Mouse (Mus musculus): Measurements from ENCODE around the gene Gm45208.
"Not testable (repeated sequence)": the region's sequence is repeated elsewhere in the genome, so short reads cannot be mapped to it uniquely, and the experiment has no call there.

Gene Gm45208

GRCm38 (mm10) chrX:7727176-7727575 is 5.1 kb downstream of the Gm45208 start:
- DNase-seq (ENCODE audit: inconsistent ontology term), result no peak

GRCm38 (mm10) chrX:7728215-7728921 is 6.3 kb downstream of the Gm45208 start, which contains the start of gene Praf2:
Gene Praf2, plus strand, starts transcription at chrX:7728439.
- DNase-seq (ENCODE audit: inconsistent ontology term), result peak; percentile 75

GRCm38 (mm10) chrX:7728922-7729265 is 6.8 kb downstream of the Gm45208 start:
- DNase-seq (ENCODE audit: inconsistent ontology term), result no peak

- DNase-seq (ENCODE audit: inconsistent ontology term), result peak; percentile 56
Observed at GRCm38 (mm10) chrX:7733571-7734156, 11.6 kb downstream of the Gm45208 start.

GRCm38 (mm10) chrX:7739336-7740081 is 17.5 kb downstream of the Gm45208 start:
- DNase-seq (ENCODE audit: inconsistent ontology term), result no peak

- no peak for DNase-seq (ENCODE audit: inconsistent ontology term)
Observed at GRCm38 (mm10) chrX:7740082-7740819, 18.2 kb downstream of the Gm45208 start.

- no peak for DNase-seq (ENCODE audit: inconsistent ontology term)
Observed at GRCm38 (mm10) chrX:7741103-7741502, 19.1 kb downstream of the Gm45208 start.

- no peak for DNase-seq (ENCODE audit: inconsistent ontology term)
Observed at GRCm38 (mm10) chrX:7743470-7743869, 21.4 kb downstream of the Gm45208 start.

- no peak for DNase-seq (ENCODE audit: inconsistent ontology term)
Observed at GRCm38 (mm10) chrX:7744940-7745339, 22.9 kb downstream of the Gm45208 start.

- DNase-seq (ENCODE audit: inconsistent ontology term), result no peak
Observed at GRCm38 (mm10) chrX:7745429-7745828, 23.4 kb downstream of the Gm45208 start.

- peak; percentile 82 for DNase-seq (ENCODE audit: inconsistent ontology term)
Observed at GRCm38 (mm10) chrX:7750432-7751116, 28.5 kb downstream of the Gm45208 start, which contains the start of gene Ccdc120. Gene Ccdc120, minus strand, starts transcription at chrX:7750905.

GRCm38 (mm10) chrX:7753627-7754026 is 31.6 kb downstream of the Gm45208 start:
- DNase-seq (ENCODE audit: inconsistent ontology term), result not testable (repeated sequence)

- DNase-seq (ENCODE audit: inconsistent ontology term), result peak; percentile 96
Observed at GRCm38 (mm10) chrX:7762137-7762920, 40.3 kb downstream of the Gm45208 start, which contains the start of gene Tfe3. Gene Tfe3, plus strand, starts transcription at chrX:7762560.

GRCm38 (mm10) chrX:7762921-7763197 is 40.8 kb downstream of the Gm45208 start:
- no peak for DNase-seq (ENCODE audit: inconsistent ontology term)

- peak; percentile 82 for DNase-seq (ENCODE audit: inconsistent ontology term)
Observed at GRCm38 (mm10) chrX:7763631-7764393, 41.8 kb downstream of the Gm45208 start.

GRCm38 (mm10) chrX:7764657-7765280 is 42.7 kb downstream of the Gm45208 start:
- no peak for DNase-seq (ENCODE audit: inconsistent ontology term)

- DNase-seq (ENCODE audit: inconsistent ontology term), result peak; percentile 25
Observed at GRCm38 (mm10) chrX:7765281-7765670, 43.2 kb downstream of the Gm45208 start.

- peak; percentile 88 for DNase-seq (ENCODE audit: inconsistent ontology term)
Observed at GRCm38 (mm10) chrX:7765764-7766163, 43.7 kb downstream of the Gm45208 start.

- DNase-seq (ENCODE audit: inconsistent ontology term), result no peak
Observed at GRCm38 (mm10) chrX:7769302-7770017, 47.4 kb downstream of the Gm45208 start.

Measured in Muller cell, postnatal 12 days (primary cell).